Mouse (Mus musculus): ENCODE results near the gene Ppp2r5c. TPM values are rescaled to one million over a fixed set of nuclear protein-coding genes. Genes with fewer than 3 reads are reported as not detected.

The Ppp2r5c gene
- polyA plus RNA-seq, 1 experiment from 2014 or later = 145 TPM

DNA sequence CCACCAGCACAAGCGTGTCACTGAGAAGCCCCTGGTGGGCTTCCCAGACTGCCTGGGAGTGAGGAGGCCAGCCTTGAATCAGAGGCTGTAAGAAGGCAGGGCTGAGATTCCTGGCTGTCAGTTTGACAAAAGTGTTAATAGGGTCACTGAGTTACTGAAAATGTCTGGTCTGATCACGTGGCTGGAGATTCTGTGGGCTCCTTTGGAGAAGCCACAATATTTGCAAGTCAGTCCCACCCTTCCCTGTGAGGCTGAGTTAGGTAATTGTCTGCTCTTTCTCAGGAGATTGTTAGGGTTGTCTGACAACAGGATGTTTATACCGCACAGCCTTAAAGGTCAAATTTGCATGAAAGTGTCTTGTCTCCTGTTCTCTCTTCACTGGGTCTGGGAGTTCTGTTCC lies 57.9 kb downstream of the Ppp2r5c start:
- 36% methylated on average over 3 of the region's 3 CpGs for WGBS
- no peak overlapping the region for H3K9ac ChIP-seq
- H3K36me3 ChIP-seq = no peaks in the 10 kb centered on the region
- no peaks in the 10 kb centered on the region for H3K9me3 ChIP-seq
- no peak for ATAC-seq (ENCODE audit: insufficient read depth, low FRiP score, low read depth)
- H3K4me3 ChIP-seq (replicated peaks) = no peak overlapping the region
- H3K27me3 ChIP-seq (replicated peaks) = no peaks in the 10 kb centered on the region
- peaks cover 38% of the 10 kb centered on the region for H3K4me1 ChIP-seq
- H3K27ac ChIP-seq = peak overlapping the region; percentile 28; the same call in 1 of the 2 replicates
- no peak overlapping the region for H3K4me2 ChIP-seq

DNA sequence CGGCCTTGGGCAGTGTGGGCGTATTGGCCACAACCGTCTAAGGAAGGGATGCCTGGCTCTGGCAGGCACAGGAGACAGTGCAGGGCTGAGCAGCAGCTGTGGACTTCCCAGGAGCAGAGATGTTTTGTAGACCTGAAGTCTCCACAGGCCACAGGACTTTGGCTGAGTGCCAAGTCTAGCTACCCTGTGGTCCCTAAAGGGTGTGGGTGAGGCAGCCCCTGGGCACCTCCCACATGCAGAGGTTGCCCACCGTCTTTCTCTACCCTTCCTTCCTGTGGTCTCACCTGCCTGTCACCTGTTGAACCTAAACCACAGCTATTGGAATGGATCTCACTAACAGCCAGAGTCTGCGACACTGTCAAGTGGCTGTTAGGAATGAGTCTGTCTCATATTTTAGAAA lies 59.1 kb downstream of the Ppp2r5c start:
- 59% methylated on average over 5 of the region's 5 CpGs for WGBS
- H3K4me1 ChIP-seq = peaks cover 46% of the 10 kb centered on the region
- H3K9me3 ChIP-seq = no peaks in the 10 kb centered on the region
- no peak overlapping the region for H3K27ac ChIP-seq
- no peak overlapping the region for H3K4me3 ChIP-seq (replicated peaks)
- H3K4me2 ChIP-seq = no peak overlapping the region
- ATAC-seq (ENCODE audit: insufficient read depth, low FRiP score, low read depth) = no peak
- no peaks in the 10 kb centered on the region for H3K36me3 ChIP-seq
- no peak overlapping the region for H3K9ac ChIP-seq
- H3K27me3 ChIP-seq (replicated peaks) = no peaks in the 10 kb centered on the region

DNA sequence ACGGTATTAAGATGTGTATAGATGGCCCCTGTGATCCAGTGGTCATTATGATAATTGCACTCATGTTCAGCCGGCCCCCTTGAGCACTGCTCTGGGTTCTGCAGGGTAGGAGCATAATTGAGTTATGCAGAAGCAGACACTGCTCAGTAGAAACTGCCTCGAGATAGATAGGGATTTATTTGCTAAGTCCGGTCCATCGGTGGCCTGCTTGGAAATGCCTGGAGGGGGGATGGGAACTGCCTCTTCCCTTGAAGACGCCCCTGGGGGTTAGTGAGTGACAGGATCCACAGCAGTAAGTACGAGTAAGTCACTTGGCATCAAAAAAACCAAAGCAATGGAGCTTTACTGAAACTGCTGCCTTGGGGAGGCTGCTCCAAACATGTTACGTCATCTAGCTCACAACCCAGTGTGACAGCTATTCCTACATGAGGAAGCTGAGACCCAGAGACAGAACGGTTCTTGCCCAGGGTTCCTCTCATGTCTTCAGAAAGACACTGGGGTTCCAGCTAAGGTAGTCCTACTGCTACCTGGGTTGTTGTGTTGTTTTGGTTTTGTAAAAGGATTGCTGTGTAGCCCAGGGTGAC lies 60.9 kb downstream of the Ppp2r5c start:
- WGBS = 49% methylated on average over 9 of the region's 9 CpGs
- Histone ChIP-seq H3K27ac (no peak overlapping the region), H3K27me3 (replicated peaks) (no peaks in the 10 kb centered on the region), H3K4me2 (no peak overlapping the region), H3K9ac (no peak overlapping the region), H3K36me3 (no peaks in the 10 kb centered on the region), H3K4me1 (peaks cover 59% of the 10 kb centered on the region), H3K9me3 (no peaks in the 10 kb centered on the region), H3K4me3 (replicated peaks) (no peak overlapping the region)
- ATAC-seq (ENCODE audit: insufficient read depth, low FRiP score, low read depth) = no peak

DNA sequence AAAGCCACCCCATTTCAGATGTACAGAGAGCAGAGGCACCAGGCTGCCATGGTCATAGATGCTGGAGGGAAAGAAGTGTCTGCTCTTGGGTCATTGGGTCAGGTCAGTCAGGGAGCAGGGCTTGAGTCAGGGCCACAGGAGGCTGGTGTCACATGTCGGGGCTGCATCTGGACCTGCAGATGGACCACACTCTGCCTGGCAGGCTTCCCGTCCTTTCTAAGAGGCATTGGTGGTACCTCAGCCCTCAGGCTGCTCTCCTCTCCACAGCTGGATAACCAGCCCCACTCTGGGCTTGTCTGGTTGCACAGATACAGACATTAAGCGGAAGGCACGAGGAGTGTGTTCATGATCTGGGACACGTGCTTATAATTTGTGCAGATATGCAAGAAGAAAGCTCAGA lies 61.8 kb downstream of the Ppp2r5c start:
- Histone ChIP-seq H3K4me1 (peaks cover 58% of the 10 kb centered on the region), H3K4me2 (no peak overlapping the region), H3K9ac (no peak overlapping the region), H3K27me3 (replicated peaks) (no peaks in the 10 kb centered on the region), H3K27ac (0 out of 2 replicates have a peak overlapping the region, but pooled peaks have one; percentile 9), H3K9me3 (no peaks in the 10 kb centered on the region), H3K4me3 (replicated peaks) (no peak overlapping the region), H3K36me3 (no peaks in the 10 kb centered on the region)
- 78% methylated on average over 5 of the region's 5 CpGs for WGBS
- no peak for ATAC-seq (ENCODE audit: insufficient read depth, low FRiP score, low read depth)

DNA sequence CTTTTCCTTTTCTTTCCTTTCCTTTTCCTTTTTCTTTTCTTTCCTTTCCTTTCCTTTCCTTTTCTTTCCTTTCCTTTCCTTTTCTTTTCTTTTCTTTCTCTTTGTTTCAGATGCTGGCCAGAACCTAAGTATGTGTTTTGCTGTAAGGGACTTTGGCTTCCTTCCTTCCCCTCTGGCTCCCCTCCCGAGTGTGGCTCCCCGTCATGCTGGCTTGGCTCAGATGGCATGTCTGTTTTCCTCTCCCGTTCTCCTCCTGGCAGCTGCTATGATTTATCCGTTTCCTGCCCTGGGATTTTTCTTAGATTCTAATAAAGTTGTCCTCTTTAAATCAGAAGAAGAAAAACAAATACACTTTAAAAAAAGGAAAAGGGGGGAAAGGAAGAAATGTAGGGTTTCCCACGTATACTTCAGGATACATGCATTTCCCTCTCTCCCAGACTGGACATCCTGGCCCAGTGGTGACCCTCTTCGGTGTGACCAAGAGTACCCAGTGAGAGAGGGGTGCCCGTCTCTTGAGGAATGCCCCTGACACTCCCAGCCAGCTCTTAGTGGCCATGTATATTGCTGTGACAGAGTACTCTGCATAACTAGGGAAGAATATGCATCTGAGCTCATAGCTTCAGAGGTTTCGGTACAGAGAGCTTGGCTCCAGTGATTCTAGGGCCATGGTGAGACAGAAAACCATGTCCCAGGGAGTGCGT lies 63.4 kb downstream of the Ppp2r5c start:
- no peaks in the 10 kb centered on the region for H3K36me3 ChIP-seq
- WGBS = 59% methylated on average over 9 of the region's 9 CpGs
- no peaks in the 10 kb centered on the region for H3K9me3 ChIP-seq
- H3K27me3 ChIP-seq (replicated peaks) = no peaks in the 10 kb centered on the region
- ATAC-seq (ENCODE audit: insufficient read depth, low FRiP score, low read depth) = no peak
- H3K4me2 ChIP-seq = no peak overlapping the region
- H3K4me3 ChIP-seq (replicated peaks) = no peak overlapping the region
- H3K4me1 ChIP-seq = peaks cover 46% of the 10 kb centered on the region
- peak overlapping the region; percentile 73 for H3K27ac ChIP-seq
- no peak overlapping the region for H3K9ac ChIP-seq

DNA sequence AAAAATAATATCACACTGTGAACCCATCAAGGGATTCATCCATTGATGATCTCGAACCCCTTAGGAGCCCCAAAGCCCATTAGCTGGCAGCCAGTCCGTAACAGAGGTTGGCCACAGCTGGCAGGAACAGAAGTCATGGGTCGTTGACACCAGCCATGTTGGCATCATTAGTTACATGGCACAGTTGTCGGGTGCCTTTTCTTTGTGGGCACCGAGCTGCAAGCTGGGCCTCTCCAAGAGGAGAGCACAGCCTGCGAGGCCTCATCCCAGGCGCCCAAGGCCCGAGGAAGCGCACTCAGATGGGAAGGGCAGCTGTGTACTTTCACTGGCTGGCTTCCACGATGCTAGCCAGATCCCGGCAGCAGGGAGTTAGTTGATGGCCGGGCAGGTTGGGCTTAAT lies 64.3 kb downstream of the Ppp2r5c start:
- H3K4me1 ChIP-seq = peaks cover 42% of the 10 kb centered on the region
- peak overlapping the region; percentile 42 for H3K27ac ChIP-seq
- H3K9me3 ChIP-seq = no peaks in the 10 kb centered on the region
- ATAC-seq (ENCODE audit: insufficient read depth, low FRiP score, low read depth) = no peak
- 63% methylated on average over 12 of the region's 12 CpGs for WGBS
- no peak overlapping the region for H3K9ac ChIP-seq
- H3K27me3 ChIP-seq (replicated peaks) = no peaks in the 10 kb centered on the region
- H3K4me3 ChIP-seq (replicated peaks) = no peak overlapping the region
- H3K4me2 ChIP-seq = no peak overlapping the region
- H3K36me3 ChIP-seq = no peaks in the 10 kb centered on the region

DNA sequence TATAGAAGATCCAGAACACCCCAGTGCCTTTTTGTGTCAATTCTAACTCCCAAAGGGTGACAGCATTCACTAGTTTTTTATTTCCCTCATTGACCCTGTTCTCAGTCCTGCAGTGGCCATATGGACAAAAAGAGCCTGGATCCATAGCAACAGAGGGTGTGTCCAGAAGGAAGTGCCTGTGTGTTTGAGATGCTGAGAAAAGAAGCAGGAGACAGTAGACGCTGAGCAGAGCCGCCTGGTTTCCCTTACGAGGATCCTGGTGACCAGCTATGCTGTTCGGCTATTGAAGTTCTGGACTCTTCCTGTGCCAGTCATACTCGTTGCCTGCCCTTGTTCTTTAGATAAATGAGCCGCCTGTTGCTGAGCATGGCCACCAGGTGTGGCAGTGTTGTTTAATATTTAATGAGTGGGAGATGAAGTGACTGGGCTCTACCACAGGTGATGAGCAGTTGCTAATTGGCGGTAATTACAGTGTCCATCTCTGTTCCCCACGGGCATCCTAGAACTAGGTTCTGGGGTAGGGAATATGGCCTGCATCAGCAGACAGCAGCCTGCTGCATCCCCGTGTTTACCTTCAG lies 65.0 kb downstream of the Ppp2r5c start:
- Histone ChIP-seq H3K4me2 (no peak overlapping the region), H3K27ac (peak overlapping the region; percentile 42), H3K27me3 (replicated peaks) (no peaks in the 10 kb centered on the region), H3K9me3 (no peaks in the 10 kb centered on the region), H3K36me3 (no peaks in the 10 kb centered on the region), H3K9ac (no peak overlapping the region), H3K4me3 (replicated peaks) (no peak overlapping the region), H3K4me1 (peaks cover 42% of the 10 kb centered on the region)
- WGBS = 54% methylated on average over 9 of the region's 9 CpGs
- ATAC-seq (ENCODE audit: insufficient read depth, low FRiP score, low read depth) = no peak

DNA sequence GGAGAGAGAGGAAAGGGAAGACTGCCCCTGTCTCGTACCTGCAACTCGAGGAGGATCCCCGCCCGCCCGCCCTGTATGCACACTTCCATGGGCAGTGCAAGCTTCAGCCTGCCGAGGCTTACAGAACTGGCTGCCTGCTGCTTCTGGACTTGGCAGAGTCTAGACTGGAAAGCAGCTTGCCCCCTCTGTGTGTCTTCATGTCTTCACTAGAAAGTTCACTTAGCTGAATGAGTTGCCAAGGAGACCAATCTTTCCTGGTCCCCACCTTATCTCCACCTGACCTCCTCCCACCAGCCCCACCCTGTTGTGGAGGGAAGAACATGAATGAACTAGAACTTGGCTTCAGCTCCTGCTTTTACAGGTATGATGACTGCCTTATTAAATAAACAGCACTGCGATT lies 66.0 kb downstream of the Ppp2r5c start:
- Histone ChIP-seq H3K4me3 (replicated peaks) (no peak overlapping the region), H3K27me3 (replicated peaks) (no peaks in the 10 kb centered on the region), H3K27ac (peak overlapping the region; percentile 0; the same call in 1 of the 2 replicates), H3K4me1 (peaks cover 42% of the 10 kb centered on the region), H3K9ac (no peak overlapping the region), H3K36me3 (no peaks in the 10 kb centered on the region), H3K4me2 (no peak overlapping the region), H3K9me3 (no peaks in the 10 kb centered on the region)
- ATAC-seq (ENCODE audit: insufficient read depth, low FRiP score, low read depth) = peak; percentile 62; the same call in 1 of the 2 replicates
- 68% methylated on average over 7 of the region's 7 CpGs for WGBS

DNA sequence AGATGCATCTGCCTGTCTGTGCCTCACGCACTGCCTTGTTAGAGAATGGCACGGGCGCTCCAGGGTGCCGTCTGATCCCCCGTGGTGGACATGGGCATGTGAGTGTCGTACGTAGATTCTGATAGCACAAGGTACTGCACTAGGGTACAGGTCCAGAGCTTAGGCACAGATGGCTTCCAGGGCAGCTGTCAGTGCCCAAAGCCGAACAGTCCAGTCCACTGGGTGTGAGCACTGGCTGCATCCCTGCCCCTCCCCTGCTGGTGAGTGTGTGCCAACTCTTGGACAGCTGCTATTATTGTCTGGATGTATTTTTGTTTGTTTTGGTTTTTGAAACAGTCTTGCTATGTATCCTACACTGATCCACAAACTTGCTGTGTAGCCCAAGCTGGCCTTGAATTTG lies 68.8 kb downstream of the Ppp2r5c start:
- H3K36me3 ChIP-seq = no peaks in the 10 kb centered on the region
- H3K9me3 ChIP-seq = no peaks in the 10 kb centered on the region
- WGBS = 88% methylated on average over 8 of the region's 8 CpGs
- no peak overlapping the region for H3K4me2 ChIP-seq
- no peak overlapping the region for H3K4me3 ChIP-seq (replicated peaks)
- no peak overlapping the region for H3K9ac ChIP-seq
- H3K27ac ChIP-seq = no peak overlapping the region
- no peaks in the 10 kb centered on the region for H3K27me3 ChIP-seq (replicated peaks)
- no peak for ATAC-seq (ENCODE audit: insufficient read depth, low FRiP score, low read depth)
- H3K4me1 ChIP-seq = peaks cover 28% of the 10 kb centered on the region

DNA sequence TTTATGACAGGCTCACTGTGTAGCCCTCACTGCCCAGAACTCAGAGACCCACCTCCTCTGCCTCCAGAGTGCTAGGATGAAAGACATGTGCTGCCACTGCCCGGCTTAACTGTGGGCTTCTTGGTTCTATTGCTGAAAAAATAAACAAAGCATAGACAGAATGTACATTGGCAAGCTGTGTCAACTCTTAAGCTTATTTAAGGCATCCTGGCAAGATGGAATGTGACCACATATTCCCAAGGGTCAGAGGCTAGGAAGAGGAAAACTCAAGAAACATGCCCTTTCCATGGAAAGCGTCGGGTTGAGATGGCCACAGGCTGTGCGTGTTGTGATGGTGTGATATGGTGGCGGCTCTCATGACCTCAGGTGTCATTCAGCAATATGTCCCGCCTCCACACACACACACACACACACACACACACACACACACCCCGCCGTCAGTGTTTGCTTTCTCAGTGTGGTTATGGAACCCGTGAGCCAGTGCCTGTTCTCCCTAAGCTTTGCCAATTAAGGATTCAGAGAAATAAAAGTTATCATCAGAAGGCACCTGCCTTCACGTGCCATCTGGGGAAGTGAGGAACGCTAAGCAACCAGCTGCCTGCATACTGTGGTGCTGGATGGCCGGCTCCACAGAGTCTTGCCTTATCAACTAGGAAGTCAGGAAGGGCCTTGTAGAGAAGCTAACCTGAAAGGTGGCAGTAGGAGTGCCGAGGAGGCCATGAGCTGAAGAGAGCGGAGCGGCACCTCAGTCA lies 73.5 kb downstream of the Ppp2r5c start:
- no peak overlapping the region for H3K27ac ChIP-seq
- no peak overlapping the region for H3K9ac ChIP-seq
- WGBS = 77% methylated on average over 15 of the region's 15 CpGs
- no peak overlapping the region for H3K4me3 ChIP-seq (replicated peaks)
- H3K36me3 ChIP-seq = peaks cover 18% of the 10 kb centered on the region
- 0 out of 2 replicates have a peak, but pooled peaks cover 6% of the 10 kb centered on the region for H3K4me1 ChIP-seq
- ATAC-seq (ENCODE audit: insufficient read depth, low FRiP score, low read depth) = no peak
- H3K4me2 ChIP-seq = no peak overlapping the region
- H3K9me3 ChIP-seq = no peaks in the 10 kb centered on the region
- H3K27me3 ChIP-seq (replicated peaks) = no peaks in the 10 kb centered on the region

DNA sequence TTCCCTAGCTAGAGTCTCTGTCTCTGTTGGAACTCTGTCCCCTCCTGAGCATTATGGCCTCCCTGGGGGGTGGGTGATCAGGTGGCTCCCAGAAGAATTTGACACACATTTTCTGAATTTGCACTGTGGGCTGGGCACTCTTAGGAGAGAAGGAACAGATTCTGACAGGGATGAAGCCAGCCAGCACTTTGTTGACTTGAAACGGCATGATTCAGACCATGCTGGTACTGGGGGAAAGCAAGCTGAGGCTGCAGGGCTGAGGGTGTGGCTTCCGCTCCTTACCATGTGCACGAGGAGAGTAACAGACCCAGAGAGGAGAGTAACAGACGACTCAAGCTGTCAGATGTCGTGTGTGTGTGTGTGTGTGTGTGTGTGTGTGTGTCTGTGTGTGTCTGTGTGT lies 76.6 kb downstream of the Ppp2r5c start:
- H3K36me3 ChIP-seq = peaks cover 20% of the 10 kb centered on the region
- H3K9me3 ChIP-seq = no peaks in the 10 kb centered on the region
- no peak overlapping the region for H3K4me2 ChIP-seq
- no peak overlapping the region for H3K27ac ChIP-seq
- 0 out of 2 replicates have a peak, but pooled peaks cover 3% of the 10 kb centered on the region for H3K4me1 ChIP-seq
- ATAC-seq (ENCODE audit: insufficient read depth, low FRiP score, low read depth) = no peak
- H3K9ac ChIP-seq = no peak overlapping the region
- H3K27me3 ChIP-seq (replicated peaks) = no peaks in the 10 kb centered on the region
- no peak overlapping the region for H3K4me3 ChIP-seq (replicated peaks)
- WGBS = 89% methylated on average over 5 of the region's 5 CpGs

DNA sequence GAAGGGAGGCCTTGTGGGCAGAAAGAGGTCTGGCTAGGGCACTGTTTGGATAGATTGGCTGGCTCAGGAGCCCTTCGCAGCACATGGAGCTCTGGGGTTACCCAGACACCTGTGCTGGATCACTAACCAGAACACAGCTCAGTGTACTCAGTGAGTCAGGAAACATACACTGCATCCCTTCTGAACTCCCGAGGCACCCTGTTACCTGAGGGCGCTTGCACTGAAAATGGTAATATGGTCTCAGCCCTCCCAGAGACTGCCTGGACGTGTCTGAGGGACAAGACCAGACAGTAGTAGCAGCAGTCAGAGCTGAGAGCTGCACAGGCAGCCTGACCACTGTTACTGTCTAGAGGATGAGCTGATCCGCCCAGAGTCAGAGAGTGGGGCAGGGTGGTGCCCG lies 85.8 kb downstream of the Ppp2r5c start:
- no peak for ATAC-seq (ENCODE audit: insufficient read depth, low FRiP score, low read depth)
- no peak overlapping the region for H3K9ac ChIP-seq
- peaks cover 4% of the 10 kb centered on the region; the same call in 1 of the 2 replicates for H3K36me3 ChIP-seq
- WGBS = 87% methylated on average over 6 of the region's 6 CpGs
- no peaks in the 10 kb centered on the region for H3K9me3 ChIP-seq
- H3K4me1 ChIP-seq = no peaks in the 10 kb centered on the region
- no peak overlapping the region for H3K27ac ChIP-seq
- H3K4me3 ChIP-seq (replicated peaks) = no peak overlapping the region
- no peaks in the 10 kb centered on the region for H3K27me3 ChIP-seq (replicated peaks)
- no peak overlapping the region for H3K4me2 ChIP-seq
